Mouse (Mus musculus) ovary, postnatal 36 days (tissue): ENCODE measurements around the gene 1520401A03Rik.
A peak's percentile ranks its signal among the peaks of the same experiment; 100 is the strongest.

Source experiments
- DNase-seq: peaks from one replicate; pipeline ENCODE4 v3.0.0; 2022; ENCODE audit warnings: low spot score, mixed read lengths

1520401A03Rik gene

DNA sequence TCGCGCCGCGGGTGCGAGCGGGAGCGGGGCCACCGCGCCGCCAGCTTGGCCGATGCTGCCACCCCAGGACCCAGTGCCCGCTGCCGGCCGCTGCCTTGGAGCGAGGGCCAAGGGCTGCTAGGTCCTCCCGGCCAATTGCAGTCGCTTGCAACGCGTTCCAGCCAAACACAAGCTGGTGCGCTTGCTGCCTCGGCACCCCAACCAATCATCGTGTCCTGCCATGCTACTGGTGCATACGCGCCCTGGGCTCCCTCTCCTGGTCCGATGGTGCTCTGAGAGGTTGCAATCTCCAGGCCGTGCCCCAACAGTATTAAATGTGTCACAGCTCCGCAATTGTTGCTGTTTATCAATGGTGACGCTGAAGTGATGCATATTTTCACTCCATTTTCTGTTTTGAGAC is 22.5 kb downstream of the 1520401A03Rik start:
- peak; percentile 85 for DNase-seq

DNA sequence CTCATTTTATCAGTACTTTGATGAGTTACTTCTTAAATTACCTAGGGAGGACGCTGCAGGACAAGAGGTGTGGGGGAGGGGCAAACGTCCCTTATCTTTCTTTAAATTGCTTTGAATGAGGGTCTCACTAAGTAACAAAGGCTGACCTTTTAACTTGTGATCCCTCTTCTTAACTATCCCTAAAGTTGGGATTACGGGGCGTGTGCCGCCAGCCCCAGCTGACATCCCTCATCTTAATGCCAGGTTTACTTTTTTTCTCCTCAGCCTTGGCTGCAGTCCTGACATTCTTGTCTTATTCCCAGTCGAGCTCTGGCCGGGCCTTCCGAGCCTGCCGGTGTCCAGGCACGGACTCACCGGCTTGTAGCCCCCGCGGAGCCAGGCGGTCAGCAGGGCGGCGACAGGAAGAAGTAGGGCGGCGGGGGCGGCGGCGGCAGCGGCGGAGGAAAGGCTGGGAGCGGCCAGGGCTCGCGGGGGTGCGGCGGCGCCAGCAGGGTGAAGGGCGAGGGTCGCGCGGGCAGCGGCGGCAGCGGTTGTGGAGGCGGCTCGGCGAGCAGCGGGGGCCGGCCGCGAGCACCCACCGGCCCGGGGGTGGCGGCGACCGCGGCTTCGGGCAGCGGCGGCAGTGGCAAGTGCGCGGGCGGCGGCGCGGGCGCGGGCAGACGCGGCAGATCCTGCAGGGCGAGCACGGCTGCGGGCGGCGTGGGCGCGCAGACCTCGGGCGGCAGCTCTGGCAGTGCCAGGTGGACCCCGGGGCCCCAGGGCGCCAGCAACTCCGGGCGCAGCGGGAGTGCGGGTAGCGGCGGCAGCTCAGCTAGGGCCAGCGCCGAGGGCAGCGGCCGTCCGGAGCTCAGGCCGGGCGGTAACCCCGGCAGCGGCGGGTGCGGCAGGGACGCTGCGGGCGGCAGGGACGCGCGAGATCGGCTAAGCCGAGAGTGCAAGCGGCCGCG is 23.2 kb downstream of the 1520401A03Rik start:
- peak; percentile 41 for DNase-seq

DNA sequence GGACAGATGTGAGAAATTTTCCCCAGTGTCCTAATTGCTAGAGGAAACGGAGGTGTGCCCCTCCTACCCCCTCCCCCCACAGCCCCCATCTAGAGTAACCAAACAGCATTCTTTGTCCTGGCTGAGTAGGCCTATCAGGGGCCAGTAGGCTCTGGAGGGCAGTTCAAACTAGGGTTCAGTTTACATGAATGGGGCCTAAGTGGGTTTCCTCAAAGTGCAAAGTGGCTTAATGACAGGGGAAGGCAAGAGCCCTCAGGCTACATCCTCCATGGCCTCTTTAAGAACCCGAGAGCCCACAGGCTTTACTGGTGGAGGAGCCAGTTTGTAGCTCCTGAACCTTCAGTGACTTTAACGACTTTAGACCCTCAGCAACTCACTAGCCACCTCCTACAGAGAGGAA is 26.8 kb downstream of the 1520401A03Rik start:
- DNase-seq = no peak

DNA sequence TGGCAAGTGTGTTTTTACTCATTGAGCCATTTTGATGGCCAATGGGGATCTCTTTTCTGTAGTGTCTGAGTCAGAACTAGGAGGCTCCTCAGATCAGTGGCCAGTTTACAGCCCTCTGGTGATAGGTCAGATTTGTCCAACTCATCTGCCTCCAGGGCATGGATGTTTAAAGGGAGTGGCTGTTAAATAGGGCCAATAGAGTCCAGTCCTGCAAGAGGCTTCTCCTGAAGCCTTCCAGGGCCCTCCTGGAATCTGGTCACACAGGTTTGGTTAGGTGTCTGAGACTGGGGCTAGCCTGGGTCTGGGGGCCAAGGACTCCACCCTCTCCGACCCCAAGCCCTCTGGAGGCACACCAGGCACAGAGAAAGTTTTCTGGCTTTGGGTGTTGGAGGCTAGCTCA is 28.1 kb downstream of the 1520401A03Rik start:
- DNase-seq = no peak

GRCm38 (mm10) chr17:23683856-23684672 is 38.5 kb downstream of the 1520401A03Rik start, which contains the start of gene Cldn9:
Cldn9 (minus strand) TSS chr17:23684026.
- no peak for DNase-seq

DNA sequence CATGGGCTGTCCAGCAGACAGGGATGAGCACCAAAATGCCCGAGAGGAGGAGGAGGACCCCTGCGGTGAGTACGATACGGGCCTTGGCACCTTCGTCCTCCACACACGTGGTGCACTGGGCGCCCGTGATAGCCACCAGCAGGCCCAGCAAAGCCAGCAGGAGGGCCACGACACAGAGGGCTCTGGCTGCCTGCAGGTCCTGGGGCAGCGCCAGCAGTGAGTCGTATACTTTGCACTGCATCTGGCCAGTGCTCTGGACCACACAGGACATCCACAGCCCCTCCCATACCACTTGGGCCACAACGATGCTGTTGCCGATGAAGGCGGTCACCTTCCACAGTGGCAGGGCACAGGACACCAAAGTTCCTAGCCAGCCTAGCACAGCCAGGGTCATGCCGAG is 39.4 kb downstream of the 1520401A03Rik start:
- no peak for DNase-seq

GRCm38 (mm10) chr17:23682530-23682929 is 40.1 kb downstream of the 1520401A03Rik start:
- DNase-seq = no peak

- DNase-seq = no peak
Measured at GRCm38 (mm10) chr17:23682092-23682491, 40.5 kb downstream of the 1520401A03Rik start.

DNA sequence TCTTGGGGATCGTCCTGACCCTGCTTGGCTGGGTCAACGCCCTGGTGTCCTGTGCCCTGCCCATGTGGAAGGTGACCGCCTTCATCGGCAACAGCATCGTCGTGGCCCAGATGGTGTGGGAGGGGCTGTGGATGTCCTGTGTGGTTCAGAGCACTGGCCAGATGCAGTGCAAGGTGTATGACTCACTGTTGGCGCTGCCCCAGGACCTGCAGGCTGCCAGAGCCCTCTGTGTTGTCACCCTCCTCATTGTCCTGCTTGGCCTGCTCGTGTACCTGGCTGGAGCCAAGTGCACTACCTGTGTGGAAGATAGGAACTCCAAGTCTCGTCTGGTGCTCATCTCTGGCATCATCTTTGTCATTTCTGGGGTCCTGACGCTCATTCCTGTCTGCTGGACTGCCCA is 41.5 kb downstream of the 1520401A03Rik start:
- no peak for DNase-seq

DNA sequence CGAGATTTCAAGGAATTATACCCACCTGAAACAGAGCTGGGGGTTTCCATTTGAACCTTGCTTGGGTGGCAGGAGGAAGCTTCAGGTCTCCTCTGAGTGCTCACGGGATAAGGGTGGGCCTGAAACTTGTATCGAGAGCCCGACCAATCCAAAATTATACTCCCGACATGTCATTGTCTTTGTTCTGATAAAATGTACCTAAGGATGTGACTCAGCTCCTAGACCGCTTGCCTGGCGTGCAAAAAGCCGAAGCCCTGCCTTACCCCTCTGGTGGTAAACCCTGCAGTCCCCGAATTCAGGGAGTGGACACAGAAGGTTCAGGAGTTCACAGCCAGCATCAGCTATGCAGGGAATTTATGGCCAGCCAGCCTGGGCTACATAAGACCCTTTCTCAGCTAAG is 42.2 kb downstream of the 1520401A03Rik start:
- no peak for DNase-seq

DNA sequence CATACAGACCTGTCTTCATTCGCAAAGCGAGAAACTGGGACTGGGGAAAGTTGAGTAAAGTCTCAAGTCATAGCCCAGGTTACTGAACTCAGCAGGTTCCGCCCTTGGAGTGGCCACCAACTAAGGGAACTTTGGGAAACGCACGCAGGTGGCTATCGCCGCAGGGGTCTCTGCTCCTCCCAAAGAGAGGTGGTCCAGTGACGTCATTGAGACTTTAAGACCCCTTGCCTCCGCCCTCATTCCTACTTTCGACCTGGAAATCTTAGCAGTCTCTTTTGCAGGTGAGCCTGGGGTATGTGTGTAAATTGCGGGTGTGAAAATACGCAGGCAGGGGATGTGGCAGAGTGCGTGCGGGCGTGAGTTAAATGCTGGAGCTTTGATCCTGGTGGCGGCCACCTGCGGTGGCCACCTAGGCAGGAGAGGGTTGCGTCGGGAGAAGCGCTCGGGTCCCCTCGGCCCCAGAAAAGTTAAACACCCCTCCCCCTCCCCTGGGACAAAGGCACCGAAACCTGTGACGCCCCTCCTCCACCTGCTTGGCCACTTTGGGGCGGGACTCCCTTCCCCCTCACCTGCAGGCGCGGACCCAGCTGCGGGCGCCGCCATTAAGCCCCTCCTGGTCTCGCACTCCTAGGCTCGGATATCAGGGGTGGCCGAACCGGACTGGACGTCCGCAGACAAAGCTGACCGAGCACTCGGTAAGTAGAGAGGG is 43.3 kb downstream of the 1520401A03Rik start, which contains the start of gene Cldn6:
Gene Cldn6, plus strand, starts transcription at position 123 of the 709 bp plus-strand sequence.
- DNase-seq = no peak

DNA sequence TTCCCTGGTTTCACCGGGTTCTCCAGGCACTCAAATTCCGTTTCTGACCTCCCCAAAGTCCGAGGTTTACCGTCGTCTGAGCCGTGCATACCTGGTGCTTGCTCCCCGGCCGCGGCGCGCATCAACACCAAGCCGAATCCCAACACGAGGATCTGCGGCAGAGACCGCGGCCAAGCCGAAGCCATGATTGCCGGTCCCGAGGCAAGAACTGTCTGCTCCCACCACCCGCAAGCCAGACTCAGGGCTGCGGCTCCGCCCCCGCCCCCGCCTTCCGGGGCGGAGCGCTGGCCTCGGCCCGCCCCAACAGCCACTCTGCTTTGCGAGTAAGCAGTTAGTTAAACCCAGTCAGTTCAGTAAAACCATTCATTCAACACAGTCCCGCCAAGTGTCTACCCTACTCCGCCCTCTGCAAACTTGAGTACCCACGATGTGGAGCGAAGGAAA is 45.3 kb downstream of the 1520401A03Rik start, which contains the start of gene Tnfrsf12a:
Gene Tnfrsf12a, minus strand, starts transcription at position 233 of the 444 bp plus-strand sequence.
- DNase-seq = peak; percentile 85

DNA sequence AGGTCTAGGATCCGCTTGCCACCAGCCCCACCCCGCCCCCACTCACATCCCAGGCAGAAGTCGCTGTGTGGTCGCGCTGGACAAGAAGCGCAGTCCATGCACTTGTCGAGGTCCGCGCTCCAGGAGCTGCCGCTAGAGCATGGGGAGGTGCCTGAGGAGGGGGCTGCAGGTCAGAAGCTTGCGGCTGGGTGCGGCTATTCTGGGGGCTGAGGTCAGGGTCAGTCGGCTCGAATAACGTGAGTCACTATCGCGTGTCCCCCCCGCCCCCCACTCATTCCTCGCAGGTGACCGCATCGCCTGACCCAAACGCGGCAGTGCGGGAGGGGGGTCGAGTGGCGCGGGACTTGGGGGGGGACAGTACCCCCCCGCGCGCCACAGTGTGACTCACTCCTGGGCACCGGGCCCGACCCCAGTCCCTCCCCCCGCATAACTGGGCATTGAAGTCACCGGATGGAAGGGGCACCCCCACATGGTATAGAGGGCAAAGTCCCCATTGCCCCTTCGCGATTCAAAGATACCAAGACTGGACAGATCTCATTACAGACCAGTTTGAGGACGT is 46.0 kb downstream of the 1520401A03Rik start:
- peak; percentile 40 for DNase-seq

DNA sequence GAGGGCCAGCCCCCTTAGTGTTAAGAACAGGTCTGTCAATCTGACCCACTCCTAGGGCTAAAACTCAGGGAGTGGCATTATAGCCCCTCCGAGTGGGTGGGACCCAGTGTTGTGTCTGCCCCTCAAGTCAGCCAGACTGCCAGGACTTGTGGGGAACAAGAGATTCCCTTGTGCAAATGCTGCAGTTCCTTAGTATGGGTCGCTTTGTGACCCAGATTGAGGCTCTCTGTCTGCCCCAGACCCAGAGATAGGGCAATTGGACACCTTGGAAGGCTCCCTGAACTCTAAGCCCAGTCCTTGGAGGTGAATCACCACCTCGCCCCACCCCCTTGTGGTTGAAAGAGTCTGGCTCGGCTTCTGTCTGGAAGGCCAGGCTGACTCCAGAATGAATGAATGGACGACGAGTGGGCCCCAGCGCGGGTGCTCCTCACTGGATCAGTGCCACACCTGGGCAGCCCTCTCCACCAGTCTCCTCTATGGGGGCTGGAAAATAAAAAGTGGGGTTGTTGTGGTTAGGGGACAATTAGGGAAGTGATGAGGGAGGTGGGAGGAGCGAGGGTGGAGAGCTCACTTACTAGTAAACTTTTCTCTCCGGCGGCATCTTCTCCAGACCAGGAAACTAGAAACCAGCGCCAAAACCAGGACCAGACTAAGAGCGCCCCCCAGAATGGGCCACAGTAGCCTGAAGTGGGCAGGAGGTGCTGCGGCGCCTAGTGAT is 46.9 kb downstream of the 1520401A03Rik start:
- DNase-seq = peak; percentile 46

- peak; percentile 57 for DNase-seq
Measured at GRCm38 (mm10) chr17:23675127-23675526, 47.5 kb downstream of the 1520401A03Rik start.

DNA sequence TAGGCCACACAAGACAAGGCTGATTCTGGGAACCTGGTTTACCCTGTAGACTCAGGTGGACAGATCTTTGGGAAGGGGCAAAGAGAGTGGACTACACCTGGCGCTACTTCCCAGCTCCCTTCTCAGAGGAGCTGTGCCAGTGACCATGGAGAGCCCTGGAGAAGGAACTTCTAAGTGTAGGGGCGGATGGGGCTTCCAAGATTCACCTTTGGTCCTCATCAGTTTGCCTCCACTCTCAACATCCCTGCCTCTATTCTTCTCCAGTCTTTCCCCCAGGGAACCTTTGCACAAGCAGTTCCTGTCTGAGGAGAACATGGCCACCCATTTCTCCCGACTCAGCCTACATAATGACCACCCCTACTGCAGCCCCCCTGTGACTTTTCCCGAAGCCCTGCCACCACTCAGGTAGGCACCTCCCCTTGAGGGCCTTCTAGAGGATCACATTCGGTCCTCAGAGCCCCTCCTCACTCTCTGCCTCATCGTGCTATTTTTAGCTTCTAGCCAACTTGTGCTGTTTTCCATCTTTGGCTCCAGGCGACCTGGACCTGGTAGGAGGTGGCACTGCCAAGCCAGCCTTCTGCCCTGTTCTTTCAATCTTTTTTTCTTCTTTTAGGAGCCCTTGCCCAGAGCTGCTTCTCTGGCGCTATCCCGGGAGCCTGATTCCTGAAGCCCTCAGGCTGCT is 48.2 kb downstream of the 1520401A03Rik start:
- no peak for DNase-seq

DNA sequence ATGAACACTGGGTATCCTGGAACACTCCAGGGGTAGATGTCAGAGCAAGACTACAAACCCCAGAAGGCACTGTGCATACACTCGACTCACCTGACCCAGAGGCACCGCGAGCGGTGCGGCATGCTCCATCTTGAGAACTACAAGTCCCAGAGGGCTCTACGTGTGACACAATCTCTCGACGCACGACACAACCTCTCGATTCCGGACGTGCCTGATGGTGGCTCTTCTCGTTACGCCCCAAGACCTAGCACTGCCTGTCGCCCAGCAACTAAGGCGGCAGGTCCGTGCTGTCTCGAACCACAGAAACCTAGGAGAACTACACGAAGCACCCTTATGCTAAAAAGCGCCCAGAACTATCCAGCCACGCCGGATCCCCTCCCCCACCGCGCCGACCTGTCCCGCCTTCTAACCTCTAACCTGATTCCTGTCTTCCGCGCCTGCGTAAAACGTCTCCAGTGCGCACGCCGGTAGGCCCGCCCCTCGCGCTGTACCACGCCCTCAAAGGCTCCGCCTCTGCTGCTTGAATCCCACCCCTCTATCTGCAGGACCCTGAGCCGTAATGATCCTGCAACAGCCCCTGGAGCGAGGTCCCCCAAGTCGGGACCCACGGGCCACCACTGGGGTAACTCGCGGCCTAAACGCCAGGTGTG is 49.0 kb downstream of the 1520401A03Rik start, which contains the start of the genes Hcfc1r1 and Thoc6:
Gene Hcfc1r1, plus strand, starts transcription at position 173 of the 650 bp plus-strand sequence.
Gene Thoc6, minus strand, starts transcription at position 459 of the 650 bp plus-strand sequence.
- DNase-seq = peak; percentile 91

- DNase-seq = no peak
Measured at GRCm38 (mm10) chr17:23672761-23673160, 49.8 kb downstream of the 1520401A03Rik start.

DNA sequence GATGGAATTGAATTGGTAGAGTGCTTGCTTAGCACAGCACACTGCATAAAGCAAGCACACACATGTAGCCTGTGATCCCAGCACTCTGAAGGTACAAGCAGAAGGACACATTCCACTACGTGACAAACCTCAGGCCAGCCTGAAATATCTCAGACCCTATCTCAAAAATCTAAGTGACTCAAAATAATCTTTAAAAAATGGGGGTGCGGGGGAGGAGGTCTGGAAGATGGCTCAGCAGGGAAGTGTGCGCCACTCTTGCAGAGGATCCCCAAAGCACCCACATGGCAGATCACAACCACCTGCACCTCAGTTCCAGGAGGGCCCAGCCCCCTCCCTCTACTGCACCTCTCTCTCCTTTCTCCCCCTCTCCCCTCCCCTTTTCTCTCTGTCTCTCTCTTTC is 51.1 kb downstream of the 1520401A03Rik start:
- DNase-seq = no peak
